Mouse (Mus musculus) limb, embryonic 14.5 days (tissue): Measurements from ENCODE around the gene Gatd1. TPM values are rescaled to one million over a fixed set of nuclear protein-coding genes. Genes with fewer than 3 reads are reported as not detected.
"Not testable (repeated sequence)": the region's sequence is repeated elsewhere in the genome, so short reads cannot be mapped to it uniquely, and the experiment has no call there.

Source experiments
- ATAC-seq: fragments of 200-750 bp; cut with Nextera tagmentation; 2 replicates; pipeline ENCODE4 v1.8.0; 2017; ENCODE audit warnings: low read depth, moderate number of reproducible peaks, moderate TSS enrichment; ENCODE audit not compliant: low FRiP score
- DNase-seq: peaks from one replicate; pipeline ENCODE4 v3.0.0-alpha.2; 2015; ENCODE audit warnings: low spot score
- H3K27ac ChIP-seq: fragments of 300-500 bp; sonication (generic); replicated peaks from 2 replicates; pipeline ENCODE4 v1.5.1; 2014; ENCODE audit warnings: low read depth, mild to moderate bottlenecking, low read length, moderate library complexity, mixed read lengths
- H3K27me3 ChIP-seq: fragments of 300-500 bp; sonication (generic); 2 replicates; pipeline ENCODE4 v1.6.1; 2014; ENCODE audit warnings: low read length, mixed read lengths; ENCODE audit not compliant: control insufficient read depth, insufficient read depth
- H3K36me3 ChIP-seq: fragments of 300-500 bp; sonication (generic); 2 replicates; pipeline ENCODE4 v1.6.1; 2014; ENCODE audit warnings: mild to moderate bottlenecking, low read length, moderate library complexity, mixed read lengths; ENCODE audit not compliant: control insufficient read depth, insufficient read depth
- H3K4me1 ChIP-seq: fragments of 300-500 bp; sonication (generic); 2 replicates; pipeline ENCODE4 v1.6.1; 2014; ENCODE audit warnings: antibody characterized with exemption, low read length, mixed read lengths; ENCODE audit not compliant: control insufficient read depth, insufficient read depth
- H3K4me2 ChIP-seq: fragments of 300-500 bp; sonication (generic); replicated peaks from 2 replicates; pipeline ENCODE4 v1.6.1; 2014; ENCODE audit warnings: low read depth, mild to moderate bottlenecking, low read length, moderate library complexity; ENCODE audit not compliant: severe bottlenecking
- H3K4me3 ChIP-seq: fragments of 300-500 bp; sonication (generic); replicated peaks from 2 replicates; pipeline ENCODE4 v1.5.1; 2014; ENCODE audit warnings: low read length
- H3K9ac ChIP-seq: fragments of 300-500 bp; sonication (generic); 2 replicates; pipeline ENCODE4 v1.6.1; 2014; ENCODE audit warnings: mild to moderate bottlenecking, low read depth, low read length, moderate library complexity; ENCODE audit not compliant: severe bottlenecking
- H3K9me3 ChIP-seq: fragments of 300-500 bp; sonication (generic); 2 replicates; pipeline ENCODE4 v1.6.1; 2016; ENCODE audit warnings: low read length; ENCODE audit not compliant: control insufficient read depth
- POLR2A ChIP-seq: fragments of 200-500 bp; IDR thresholded peaks from 2 replicates; pipeline ENCODE4 v1.8.0; 2012; ENCODE audit warnings: inconsistent platforms, mild to moderate bottlenecking, moderate library complexity, borderline replicate concordance; ENCODE audit not compliant: insufficient read depth, insufficient read length; ENCODE audit errors: extremely low read depth
- WGBS: fragments of 180-500 bp; shearing (Covaris S2); extraction: QIAGEN DNeasy Blood & Tissue Kit; methylation state at CpG from one replicate; pipeline ENCODE4 v1.1.7; 2014; 5-methylcytosine and 5-hydroxymethylcytosine counted together
- polyA plus RNA-seq, 2 experiments: library from polyadenylated mRNA; depleted of rRNA in 1 of 2; stranded (reverse) in 1 of 2; unstranded in 1 of 2; fragments of >200 nt; fragmentation: Nextera tagmentation in 1 of 2; extraction: Ambion mirVana in 1 of 2; gene quantifications; 2 replicates each; pipeline versions ENCODE4 v1.2.1 to v1.2.3; 2012 to 2014

Gatd1 gene
- polyA plus RNA-seq, 2 experiments = 49.0 to 92.3 TPM

DNA sequence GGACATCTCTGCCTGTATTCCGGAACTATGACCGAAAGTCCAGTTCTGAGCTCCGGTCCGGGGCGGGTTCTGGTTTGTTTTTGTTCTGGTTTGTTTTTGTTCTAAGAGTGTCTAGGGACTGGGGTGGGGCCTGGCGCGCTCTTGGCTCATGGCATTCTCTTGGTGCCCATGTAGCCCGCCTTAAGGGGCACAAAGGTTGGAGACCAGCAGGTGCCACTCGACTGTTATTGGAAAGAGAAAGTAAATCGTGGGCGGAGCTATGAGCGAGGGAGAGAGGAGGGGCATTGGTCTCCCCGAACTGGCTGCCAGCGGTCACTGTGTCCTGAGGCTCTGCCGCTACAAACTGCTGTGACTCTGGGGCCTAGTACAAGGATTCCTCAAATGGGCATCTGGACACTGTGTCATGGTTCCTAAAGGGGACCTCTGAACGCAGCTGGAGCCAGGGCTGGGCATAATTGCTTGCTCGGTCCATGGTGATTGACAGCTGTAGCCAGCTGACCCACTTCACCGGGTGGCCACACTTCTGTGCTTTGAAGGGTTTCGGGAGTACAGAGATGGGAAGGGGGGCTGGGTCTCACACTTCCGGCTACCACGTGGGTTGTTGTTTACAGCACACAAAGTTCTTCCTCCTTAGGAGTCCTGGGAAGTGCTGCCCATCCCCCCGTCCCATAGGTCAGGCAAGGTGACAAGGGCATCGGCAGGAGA, 41.8 kb upstream of the Gatd1 start:
- Histone ChIP-seq H3K9ac (peak overlapping the region; percentile 56), H3K9me3 (no peaks in the 10 kb centered on the region), H3K4me2 (peak overlapping the region; percentile 92), H3K27me3 (peaks cover 2% of the 10 kb centered on the region), H3K4me1 (0 out of 2 replicates have a peak, but pooled peaks cover 6% of the 10 kb centered on the region), H3K36me3 (peaks cover 24% of the 10 kb centered on the region), H3K27ac (no peak overlapping the region), H3K4me3 (peak overlapping the region; percentile 57)
- DNase-seq (no peak), ATAC-seq (no peak)
- no peak for TF ChIP-seq POLR2A
- WGBS = 1% methylated on average over 23 of the region's 23 CpGs

DNA sequence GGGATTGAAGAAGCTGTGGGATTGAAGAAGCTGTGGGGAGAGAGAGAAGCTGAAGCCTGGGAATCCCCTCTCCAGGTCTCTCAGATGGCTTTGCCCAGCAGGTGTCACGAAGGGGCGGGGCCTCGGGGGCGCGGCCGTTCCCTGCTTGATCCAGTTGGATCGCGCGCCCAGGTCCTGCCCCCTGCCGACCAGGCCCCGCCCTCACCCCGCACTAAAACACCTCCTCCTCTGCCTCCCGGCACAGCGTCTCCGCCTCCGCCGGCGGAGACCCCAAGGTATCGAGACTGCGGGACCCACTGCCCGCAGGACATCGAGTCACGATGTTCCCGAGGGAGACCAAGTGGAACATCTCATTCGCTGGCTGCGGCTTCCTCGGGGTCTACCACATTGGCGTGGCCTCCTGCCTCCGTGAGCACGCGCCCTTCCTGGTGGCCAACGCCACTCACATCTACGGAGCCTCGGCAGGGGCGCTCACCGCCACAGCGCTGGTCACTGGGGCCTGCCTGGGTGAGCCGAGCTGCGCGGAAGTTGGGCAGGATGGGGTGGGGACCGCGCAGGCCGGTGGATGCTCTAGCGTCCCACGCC, 41.1 kb upstream of the Gatd1 start, which contains the start of gene Pnpla2:
TSS of gene Pnpla2 (plus strand) at position 232 of the 585 bp plus-strand sequence.
- no peak within 1 kb of the TSS for H3K27ac ChIP-seq
- H3K9ac ChIP-seq = peak within 1 kb of the TSS; percentile 56
- WGBS = 3% methylated on average over 45 of the region's 45 CpGs
- H3K4me2 ChIP-seq = peak within 1 kb of the TSS; percentile 92
- H3K27me3 ChIP-seq = no peaks in the 10 kb centered on the region
- peaks cover 31% of the 10 kb centered on the region for H3K36me3 ChIP-seq
- peak within 1 kb of the TSS; percentile 57 for H3K4me3 ChIP-seq
- peak; percentile 69; the same call in 1 of the 2 replicates for TF ChIP-seq POLR2A
- ATAC-seq = peak; percentile 87
- no peaks in the 10 kb centered on the region for H3K9me3 ChIP-seq
- DNase-seq = peak; percentile 90
- 0 out of 2 replicates have a peak, but pooled peaks cover 6% of the 10 kb centered on the region for H3K4me1 ChIP-seq

DNA sequence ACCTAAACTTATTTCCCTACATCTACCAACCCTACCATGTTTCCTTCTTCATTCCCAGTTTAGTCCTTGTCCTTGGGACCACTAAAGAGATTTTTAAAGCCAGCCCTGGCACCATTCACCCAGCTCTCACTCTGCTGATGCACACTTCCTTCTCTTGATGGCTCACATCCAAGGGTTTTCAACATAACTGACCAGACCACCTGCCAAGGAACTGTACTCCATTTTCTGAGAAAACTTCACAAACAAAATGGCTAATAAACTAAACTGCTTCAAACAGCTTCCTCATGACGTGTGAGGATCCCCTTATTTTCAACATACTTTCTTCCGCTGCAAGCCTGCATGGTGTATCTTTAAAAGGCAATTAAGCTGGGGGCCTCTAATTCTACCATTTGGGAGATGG, 39.7 kb upstream of the Gatd1 start:
- H3K4me1 ChIP-seq = peaks cover 10% of the 10 kb centered on the region
- no peak overlapping the region for H3K27ac ChIP-seq
- WGBS = 73% methylated on average over 2 of the region's 2 CpGs

GRCm38 (mm10) chr7:141451928-141452327, 38.0 kb upstream of the Gatd1 start:
- ATAC-seq = no peak
- H3K9me3 ChIP-seq = no peaks in the 10 kb centered on the region
- H3K4me3 ChIP-seq = no peak overlapping the region
- H3K27me3 ChIP-seq = no peaks in the 10 kb centered on the region
- no peak overlapping the region for H3K27ac ChIP-seq
- DNase-seq = no peak
- no peak for TF ChIP-seq POLR2A
- peaks cover 42% of the 10 kb centered on the region for H3K36me3 ChIP-seq
- H3K4me1 ChIP-seq = peaks cover 15% of the 10 kb centered on the region
- H3K4me2 ChIP-seq = no peak overlapping the region
- H3K9ac ChIP-seq = no peak overlapping the region

More for the DNA sequence above, 39.7 kb upstream of the Gatd1 start:
- H3K27me3 ChIP-seq = no peaks in the 10 kb centered on the region
- H3K4me3 ChIP-seq = no peak overlapping the region
- no peak overlapping the region for H3K9ac ChIP-seq
- ATAC-seq (no peak), DNase-seq (no peak)
- no peak overlapping the region for H3K4me2 ChIP-seq
- TF ChIP-seq POLR2A = no peak
- H3K9me3 ChIP-seq = no peaks in the 10 kb centered on the region
- peaks cover 38% of the 10 kb centered on the region for H3K36me3 ChIP-seq

DNA sequence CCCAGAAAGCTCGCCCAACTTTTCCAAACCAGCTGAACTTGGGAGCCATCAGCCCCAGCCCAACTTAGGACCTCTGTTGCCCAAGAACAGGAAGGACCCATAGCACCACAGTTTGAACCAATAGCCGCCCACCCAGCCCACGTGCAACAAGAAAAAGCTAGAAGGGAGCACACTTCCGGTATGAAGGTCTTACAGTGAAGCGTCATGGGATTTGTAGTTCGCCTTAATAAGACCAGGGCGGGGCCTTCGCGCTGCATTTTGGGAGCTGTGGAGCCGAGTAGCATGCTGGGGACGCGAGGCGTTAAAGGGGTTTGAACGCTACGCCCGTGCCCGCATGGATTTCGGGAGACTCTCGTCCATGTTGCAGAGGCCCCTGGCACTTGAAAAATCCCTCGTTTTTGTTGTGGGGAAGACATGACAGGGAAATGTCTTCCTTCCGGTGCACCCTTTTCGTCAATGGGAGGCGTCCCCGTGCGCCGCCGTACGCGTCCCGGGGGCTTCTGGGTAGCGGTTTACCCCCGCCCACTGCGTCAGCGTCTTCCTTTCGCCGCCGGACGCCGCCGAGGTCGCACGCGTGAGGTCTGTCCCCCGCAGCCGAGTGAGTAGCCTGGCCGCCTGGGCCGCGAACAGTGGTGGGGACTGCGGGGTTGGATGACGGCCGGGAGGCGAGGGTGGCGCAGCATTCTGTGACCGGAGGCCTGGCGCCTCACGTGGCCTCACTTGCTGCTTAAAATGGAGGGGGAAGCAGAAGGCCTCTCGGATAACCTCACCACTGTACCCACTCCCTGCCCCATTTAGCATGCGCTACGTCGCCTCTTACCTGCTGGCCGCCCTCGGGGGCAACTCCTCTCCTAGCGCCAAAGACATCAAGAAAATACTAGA, 33.4 kb upstream of the Gatd1 start, which contains the start of gene Rplp2:
TSS of gene Rplp2 (plus strand) at position 261 of the 882 bp plus-strand sequence.
- no peaks in the 10 kb centered on the region for H3K27me3 ChIP-seq
- H3K9ac ChIP-seq = peak within 1 kb of the TSS; percentile 86
- peaks cover 27% of the 10 kb centered on the region for H3K4me1 ChIP-seq
- ATAC-seq (peak; percentile 91), DNase-seq (peak; percentile 98)
- WGBS = under 1% methylated on average over 57 of the region's 63 CpGs
- H3K27ac ChIP-seq = peak within 1 kb of the TSS; percentile 75
- H3K4me3 ChIP-seq = peak within 1 kb of the TSS; percentile 86
- no peaks in the 10 kb centered on the region for H3K9me3 ChIP-seq
- peak within 1 kb of the TSS; percentile 57 for H3K4me2 ChIP-seq
- peaks cover 42% of the 10 kb centered on the region for H3K36me3 ChIP-seq
- TF ChIP-seq POLR2A = peak; percentile 76; the same call in 1 of the 2 replicates

GRCm38 (mm10) chr7:141446374-141446773, 32.4 kb upstream of the Gatd1 start:
- ATAC-seq, H3K9me3 ChIP-seq, H3K27ac ChIP-seq, DNase-seq, H3K4me2 ChIP-seq, H3K9ac ChIP-seq, H3K27me3 ChIP-seq, H3K4me3 ChIP-seq: not testable (repeated sequence)
- Histone ChIP-seq H3K4me1 (peaks cover 29% of the 10 kb centered on the region), H3K36me3 (peaks cover 39% of the 10 kb centered on the region)
- 86% methylated on average over 3 of the region's 3 CpGs for WGBS
